Mouse (Mus musculus): ENCODE measurements around the gene Mrpl49. TPM values are rescaled to one million over a fixed set of nuclear protein-coding genes. Genes with fewer than 3 reads are reported as not detected.

Mrpl49 gene
- total RNA-seq, 2 experiments from 2014 or later = 38.4 to 53.5 TPM

DNA sequence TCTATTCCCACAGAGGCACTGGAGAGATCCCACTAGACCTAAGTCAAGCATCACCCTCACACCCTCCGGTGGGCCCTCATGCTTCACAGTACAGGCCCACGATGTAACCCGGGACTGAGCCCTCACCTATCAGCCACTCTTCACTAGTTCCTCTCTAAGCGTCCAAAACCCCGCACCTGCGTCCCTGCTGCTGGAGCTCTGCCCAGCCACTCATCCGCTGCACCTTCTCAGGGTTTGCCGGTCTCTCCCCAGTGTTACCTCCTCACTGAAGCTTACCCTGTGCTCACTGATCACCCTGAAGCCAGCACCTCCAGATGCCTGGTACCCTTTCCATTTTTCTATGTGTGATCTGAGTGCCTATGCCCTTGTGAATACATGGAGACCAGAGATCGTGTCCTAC lies 15.3 kb downstream of the Mrpl49 start:
- ATAC-seq (replicated peaks; ENCODE audit: poor library complexity) = no peak

DNA sequence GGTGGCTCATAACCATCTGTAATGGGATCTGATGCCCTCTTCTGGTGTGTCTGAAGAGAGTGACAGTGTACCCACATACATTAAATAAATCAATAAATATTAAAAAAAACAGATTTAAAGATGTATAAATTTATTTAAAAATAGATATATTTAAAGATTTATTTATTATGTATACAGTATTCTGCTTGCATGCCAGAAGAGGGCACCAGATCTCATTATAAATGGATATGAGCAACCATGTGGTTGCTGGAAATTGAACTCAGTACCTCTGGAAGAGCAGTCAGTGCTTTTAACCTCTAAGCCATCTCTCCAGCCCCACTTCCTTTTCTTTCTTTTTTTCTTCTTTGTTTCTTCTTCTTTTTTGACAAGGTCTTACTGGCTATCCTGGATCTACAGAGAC lies 17.6 kb downstream of the Mrpl49 start:
- ATAC-seq (replicated peaks; ENCODE audit: poor library complexity) = no peak

DNA sequence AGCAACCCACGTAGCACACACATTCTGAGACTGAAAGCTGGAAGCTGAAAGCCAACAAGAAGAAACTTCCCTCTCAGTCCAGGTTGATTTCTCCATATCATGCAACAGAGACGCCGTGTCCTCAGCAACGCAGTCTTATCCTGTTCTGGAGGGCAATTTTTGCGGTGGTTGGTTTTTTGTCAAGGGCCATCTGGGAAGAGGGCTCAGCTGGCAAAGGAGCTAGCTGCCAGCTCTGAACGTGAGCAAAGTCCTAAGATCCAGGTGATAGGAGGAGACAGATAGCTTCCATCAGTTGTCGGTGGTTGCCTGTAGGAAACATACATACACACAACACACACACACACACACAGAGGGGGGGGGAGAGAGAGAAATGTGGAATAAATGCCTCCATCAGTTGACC lies 19.3 kb downstream of the Mrpl49 start:
- ATAC-seq (replicated peaks; ENCODE audit: poor library complexity) = no peak

DNA sequence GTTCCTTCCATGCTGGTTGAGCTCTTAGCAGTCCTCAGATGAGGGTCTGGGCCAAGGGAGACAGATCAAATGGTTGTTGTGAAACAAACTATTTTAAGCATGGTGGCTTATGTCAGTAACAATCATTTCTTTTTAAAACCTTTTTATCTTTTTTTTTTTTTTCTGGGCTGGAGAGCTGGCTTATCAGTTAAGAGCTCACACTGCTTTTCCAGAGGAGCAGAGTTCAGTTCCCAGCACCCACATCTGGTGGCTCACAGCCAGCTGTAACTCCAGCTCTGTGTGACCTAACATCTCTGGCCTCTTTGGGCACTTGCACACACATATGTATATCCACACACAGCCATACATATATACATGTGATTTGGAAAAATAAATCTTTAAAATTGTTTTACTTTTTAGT lies 19.9 kb downstream of the Mrpl49 start:
- no peak for ATAC-seq (replicated peaks; ENCODE audit: poor library complexity)

DNA sequence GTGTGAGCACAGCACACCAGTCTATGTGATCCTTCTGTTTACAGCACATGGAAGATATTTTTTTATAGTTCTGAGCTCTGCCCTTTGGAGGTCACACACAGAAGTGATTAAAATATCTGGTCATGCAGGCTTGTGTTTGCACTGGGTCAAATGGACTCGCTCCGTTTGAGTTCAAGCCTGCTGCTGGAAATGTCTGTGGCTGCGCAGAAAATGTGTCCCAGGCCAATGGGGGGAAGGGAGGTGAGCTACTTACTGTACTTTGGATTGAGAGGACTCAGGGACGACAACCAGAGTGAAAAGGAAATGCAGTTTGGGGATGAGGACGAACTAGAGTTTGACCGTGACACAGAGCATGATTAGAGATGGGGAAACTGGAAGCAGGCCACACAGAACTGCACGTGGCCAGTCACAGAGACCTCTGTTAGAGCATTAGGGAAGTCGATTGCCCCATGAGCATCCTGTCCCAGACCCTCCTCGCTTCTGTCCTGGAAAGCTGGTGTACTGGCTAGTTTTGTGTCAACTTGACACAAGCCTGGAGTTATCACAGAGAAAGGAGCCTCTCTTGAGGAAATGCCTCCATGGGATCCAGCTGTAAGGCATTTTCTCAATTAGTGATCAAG lies 21.5 kb downstream of the Mrpl49 start:
- peak; percentile 52; the same call in 1 of the 2 replicates for ATAC-seq (replicated peaks; ENCODE audit: poor library complexity)

DNA sequence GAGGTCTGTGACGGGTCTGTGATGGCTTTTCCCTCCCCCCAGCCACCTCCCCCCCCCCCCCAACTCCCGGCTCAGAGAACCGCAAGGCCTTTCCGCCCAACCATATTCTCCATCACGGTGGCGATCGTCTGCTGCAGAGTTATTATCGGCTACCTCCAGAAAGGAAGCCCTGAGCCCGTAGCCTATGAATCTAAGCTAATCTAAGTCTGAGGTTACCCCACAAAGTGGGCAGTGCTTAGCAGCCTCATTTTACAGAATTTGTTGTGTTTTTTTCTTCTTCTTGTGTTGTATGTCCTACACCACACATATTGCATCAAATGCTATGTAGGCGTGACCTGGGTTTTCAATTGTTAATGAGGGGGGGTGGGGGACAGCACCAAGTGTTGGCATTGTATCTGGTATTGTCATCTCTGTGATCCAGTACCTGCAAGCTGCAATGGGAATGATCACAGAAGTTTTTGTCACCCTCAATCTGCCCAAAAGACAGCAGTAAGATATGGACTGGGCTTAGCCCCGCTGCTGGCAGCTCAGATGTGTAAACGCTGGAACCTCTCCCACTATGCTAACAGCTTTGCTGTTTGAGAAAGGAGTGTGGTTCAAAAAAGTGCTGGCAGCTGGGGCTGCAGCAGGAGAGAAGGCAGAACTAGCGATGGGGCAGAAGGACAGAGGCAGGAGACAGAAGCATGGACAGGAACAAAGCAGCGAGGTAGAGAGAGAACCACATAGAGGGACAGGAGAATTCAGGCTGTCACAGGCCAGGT lies 26.9 kb downstream of the Mrpl49 start:
- ATAC-seq (replicated peaks; ENCODE audit: poor library complexity) = peak; percentile 44; the same call in 1 of the 2 replicates

DNA sequence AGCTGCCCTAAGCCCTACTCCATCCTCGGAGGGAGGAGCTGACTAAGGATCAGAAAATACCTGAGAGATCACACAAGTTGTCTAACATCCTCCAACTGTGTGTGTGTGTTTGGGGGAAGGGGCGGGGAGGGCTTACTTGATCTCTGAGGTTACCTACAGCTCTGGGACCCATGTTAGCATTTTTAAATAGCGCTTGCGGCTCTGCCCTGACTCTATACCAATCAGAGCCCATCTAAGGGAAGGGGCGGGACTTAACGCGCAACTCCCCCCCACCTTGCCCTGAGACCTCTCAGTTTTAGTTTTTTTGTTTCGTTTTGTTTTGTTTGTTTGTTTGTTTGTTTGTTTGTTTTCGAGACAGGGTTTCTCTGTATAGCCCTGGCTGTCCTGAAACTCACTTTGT lies 28.2 kb downstream of the Mrpl49 start:
- ATAC-seq (replicated peaks; ENCODE audit: poor library complexity) = no peak

DNA sequence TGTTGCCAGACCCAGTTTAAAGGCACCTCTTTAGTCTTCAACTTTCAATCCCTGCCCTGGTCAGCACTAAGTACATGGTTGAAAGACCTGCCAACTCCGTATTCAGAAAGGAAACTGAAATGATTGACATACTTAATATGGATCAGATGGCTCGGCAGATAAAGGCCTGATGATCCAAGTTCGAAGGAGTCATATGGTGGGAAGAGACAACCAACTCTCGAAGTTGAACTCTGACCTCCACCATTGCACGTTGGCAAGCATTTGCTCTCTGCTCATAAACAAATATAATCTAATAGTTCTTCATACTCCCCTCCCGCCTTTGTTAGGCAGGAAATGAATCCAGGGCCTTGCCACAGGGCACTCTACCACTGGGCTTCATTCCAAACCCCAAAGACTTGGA lies 28.6 kb downstream of the Mrpl49 start:
- ATAC-seq (replicated peaks; ENCODE audit: poor library complexity) = no peak

DNA sequence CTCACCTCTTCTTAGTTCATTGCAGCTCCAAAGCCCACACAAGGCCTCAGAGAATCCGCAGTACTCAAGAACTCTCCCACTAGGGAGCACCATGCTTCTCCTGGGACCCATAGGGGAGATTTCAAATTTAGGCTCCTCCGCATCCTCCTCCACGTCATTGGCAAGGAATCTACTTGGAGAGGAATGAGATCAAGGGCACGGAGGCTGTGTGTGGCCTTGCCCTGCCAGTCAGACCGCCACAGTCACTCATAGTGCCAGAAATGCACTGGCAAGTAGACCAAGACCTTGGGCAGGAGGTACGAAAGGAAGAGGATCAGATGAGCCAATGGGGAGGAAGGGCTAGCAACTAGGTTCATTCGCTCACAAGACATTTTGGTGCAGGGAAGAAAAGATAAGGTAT lies 33.7 kb downstream of the Mrpl49 start:
- no peak for ATAC-seq (replicated peaks; ENCODE audit: poor library complexity)

DNA sequence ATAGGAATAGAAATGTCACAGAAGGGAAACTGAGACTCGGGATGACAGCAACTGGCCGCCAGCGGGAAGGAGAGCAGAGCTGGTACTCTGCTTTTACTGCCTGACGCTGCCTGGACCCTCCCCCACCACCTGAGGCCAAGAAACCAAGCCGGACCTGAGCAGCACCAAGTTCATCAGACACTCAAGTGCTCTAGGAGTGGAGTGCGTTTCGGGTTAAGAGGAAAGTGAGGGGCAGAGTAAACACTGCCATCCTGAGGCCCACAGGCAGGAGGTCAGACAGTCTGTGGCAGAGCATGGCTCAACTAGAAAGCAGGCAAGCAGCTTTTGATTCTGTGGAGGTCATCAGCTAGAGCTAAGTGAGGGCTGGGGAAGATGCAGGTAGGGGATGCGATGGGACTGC lies 34.5 kb downstream of the Mrpl49 start:
- ATAC-seq (replicated peaks; ENCODE audit: poor library complexity) = no peak

DNA sequence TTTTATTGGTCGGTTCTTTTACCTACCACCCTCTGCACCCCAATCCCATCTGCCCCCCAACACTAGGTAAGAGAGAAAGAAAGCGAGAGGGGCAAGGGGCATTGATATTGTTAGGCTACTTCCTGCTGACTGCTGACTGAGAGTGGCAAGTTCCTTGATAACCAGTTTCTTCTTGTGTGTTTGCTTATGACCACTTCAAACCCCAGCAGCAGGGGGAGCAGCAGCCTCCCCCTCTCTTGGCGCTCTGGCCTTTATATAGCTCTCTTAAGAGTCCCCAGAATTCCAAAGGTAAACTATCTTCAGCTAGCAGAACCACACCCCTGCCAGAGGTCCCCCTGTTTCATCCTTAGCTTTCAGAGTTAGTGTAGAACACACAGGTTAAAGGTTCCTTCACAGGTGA lies 37.3 kb downstream of the Mrpl49 start:
- no peak for ATAC-seq (replicated peaks; ENCODE audit: poor library complexity)

DNA sequence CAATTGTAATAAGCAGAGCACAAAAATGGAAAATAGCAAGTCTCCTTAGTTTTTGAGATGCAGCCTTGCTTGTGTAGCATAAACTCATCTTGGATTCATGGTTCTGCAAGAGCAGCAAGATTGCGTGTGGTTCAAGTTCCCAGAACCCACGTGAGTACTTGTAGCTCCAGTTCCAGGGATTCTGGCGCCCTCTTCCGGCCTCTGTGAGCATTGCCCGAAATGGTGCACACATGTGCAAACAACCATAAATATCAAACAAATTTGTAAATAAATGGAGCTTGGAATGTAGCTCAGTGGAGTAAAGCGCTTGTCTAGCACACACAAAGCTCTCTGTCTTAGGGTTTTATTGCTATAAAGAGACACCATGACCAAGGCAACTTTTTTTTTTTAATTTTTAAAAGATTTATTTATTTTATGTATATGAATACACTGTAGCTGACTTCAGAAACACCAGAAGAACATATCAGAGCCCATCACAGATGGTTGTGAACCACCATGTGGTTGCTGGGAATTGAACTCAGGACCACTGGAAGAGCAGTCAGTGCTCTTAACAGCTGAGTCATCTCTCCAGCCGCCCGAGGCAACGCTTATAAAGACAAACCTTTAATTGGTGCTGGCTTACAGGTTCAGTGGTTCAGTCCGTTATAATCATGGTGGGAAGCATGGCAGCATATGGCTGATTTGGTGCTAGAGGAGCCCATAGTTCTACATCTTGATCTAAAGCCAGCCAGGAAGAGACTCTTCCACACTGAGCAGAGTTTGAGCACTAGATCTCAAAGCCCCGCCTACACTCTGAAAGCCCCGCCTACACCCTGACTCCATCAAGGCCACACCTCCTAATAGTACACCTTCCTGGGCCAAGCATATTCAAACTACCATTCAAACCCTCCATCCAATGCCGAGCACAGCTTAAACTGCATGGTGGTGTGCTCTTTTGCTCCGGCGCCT lies 39.2 kb downstream of the Mrpl49 start:
- peak; percentile 59 for ATAC-seq (replicated peaks; ENCODE audit: poor library complexity)

DNA sequence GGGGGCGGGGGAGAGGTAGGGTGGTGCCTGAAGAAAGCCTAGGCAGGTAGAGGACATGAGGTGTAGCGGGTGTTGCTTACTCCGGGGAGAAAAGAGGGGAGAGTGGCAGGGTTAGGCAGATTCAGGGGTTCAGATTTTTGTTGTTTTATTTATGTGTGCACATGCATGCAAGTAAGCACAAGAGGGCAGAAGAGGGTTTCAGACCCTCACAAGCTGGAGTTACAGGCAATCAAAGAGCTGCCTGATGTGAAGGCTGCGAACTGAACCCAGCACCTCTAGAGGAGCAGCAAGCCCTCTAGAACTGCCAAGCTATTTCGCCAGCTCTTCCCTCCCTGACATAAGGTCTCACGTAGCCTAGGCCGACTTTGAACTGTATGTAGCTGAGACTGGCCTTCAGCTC lies 41.1 kb downstream of the Mrpl49 start:
- ATAC-seq (replicated peaks; ENCODE audit: poor library complexity) = no peak

DNA sequence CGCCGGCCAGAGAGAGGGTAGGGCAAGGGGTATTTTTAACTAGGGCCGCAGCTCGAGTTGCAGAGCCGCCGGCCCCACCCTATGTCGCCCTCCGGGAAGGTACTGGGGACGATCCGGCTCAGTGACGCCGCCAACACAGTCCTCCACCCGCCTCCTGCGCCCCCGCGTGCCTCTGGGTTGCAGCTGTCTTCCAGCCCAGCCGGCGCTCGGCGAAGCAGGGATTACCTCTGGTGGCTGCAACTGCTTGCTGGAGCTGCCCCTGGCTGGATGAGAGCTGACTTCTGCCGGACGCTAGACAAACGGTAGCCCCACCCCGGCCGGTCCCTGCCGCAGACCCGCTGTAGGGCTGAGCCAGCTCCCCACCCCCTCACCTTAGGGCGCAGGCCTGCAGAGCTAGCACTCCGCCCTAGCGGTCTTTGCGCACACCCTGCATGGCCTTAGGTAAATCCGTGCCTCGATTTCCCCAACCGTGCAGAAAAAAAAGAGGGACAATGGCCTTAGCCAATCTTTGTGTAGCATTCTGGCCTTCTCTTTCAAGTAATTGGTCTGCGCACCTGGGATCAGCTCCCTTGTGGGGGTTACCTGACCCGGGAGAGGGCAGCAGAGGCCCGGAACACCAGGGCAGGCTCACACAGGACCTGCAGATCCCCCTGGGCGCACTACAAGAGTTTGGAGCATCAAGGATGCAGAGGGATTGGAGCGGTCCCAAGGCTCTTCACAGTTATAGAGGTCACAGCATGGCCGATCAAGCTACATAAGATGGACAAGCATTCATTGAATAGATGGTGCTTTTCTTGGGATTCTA lies 41.9 kb downstream of the Mrpl49 start, which contains the start of gene Capn1:
TSS of gene Capn1 (minus strand) at position 387 of the 805 bp plus-strand sequence.
- peak; percentile 66 for ATAC-seq (replicated peaks; ENCODE audit: poor library complexity)

DNA sequence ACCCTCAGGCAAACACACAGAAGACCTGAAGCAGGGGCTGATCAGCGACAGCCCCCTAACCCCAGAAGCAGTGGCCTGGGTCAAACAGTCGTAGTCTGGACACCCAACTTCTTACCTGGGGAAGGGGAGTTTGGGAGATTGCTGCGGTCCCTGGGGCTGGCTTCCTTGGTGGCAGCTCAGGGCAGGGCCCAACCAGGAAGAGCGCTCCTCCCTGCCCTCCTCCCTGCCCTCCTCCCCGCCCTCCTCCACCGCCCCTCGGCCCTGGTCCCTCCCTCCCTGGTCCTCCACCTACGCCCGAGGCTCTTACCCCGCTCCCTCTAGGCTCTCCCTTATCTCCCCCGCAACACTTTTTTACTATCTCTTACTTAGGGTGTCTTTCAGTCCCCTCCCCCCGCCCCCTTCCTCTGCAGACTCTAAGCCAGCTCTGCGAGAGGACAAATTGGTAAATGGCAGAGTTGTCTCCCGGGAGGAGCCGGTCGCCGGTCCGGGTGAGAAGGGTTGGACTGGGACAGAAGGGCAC lies 42.5 kb downstream of the Mrpl49 start:
- ATAC-seq (replicated peaks; ENCODE audit: poor library complexity) = peak; percentile 79

DNA sequence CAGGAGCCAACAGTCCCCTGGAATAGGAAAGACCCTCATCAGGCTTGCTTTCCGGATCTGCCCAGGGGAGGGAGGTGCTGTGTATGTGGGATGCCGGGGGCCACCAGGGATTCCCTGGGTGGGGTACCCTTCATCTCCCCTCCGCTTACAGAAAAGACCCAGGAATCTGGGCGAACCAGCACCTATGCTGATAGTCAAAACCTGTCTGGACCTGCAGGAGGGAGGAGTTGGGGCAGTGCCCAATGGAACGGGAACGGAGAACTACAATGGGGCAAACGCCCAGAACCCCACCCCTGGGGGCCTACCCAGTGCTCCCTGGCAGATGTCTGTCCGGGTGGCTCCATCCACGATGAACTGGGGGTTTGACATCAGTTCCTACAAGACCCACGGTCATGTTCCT lies 43.9 kb downstream of the Mrpl49 start:
- no peak for ATAC-seq (replicated peaks; ENCODE audit: poor library complexity)

DNA sequence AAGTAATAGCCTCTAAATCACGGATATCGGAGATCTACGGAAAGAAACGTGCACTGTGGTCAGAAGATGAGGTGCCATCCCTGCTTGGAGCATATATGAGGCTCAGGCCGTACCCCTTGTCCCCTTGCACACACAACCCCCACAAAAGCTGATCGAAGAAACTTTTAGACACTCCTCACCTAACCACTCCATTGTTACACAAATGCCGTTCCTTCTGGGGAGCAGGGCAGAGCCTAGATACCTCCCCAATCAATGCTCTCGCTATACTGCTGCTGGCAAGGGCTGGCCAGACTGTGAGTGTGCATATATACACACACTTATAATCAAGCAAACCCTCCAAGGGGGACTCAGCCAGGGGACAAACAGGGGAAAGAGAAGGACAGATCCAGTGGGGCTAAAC lies 48.4 kb downstream of the Mrpl49 start:
- no peak for ATAC-seq (replicated peaks; ENCODE audit: poor library complexity)

DNA sequence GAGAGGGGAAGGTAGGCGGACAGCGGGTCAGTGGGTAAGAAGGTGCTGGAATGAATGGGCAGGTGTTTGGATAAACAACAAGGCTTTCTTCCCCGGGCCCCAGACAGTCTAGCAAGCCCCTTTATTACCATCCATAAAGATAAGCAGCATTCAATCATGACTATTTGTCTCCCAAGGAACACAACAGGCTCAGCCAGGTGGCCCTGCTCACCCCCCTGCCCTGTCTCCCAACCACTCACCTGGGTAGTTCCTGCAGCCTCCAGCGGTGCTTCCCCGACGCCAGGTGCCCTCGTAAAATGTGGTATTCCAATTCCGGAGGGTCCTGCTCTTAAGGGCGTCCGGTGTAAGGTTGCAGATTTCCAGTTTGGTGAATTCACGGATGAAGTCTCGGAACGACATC lies 50.6 kb downstream of the Mrpl49 start:
- ATAC-seq (replicated peaks; ENCODE audit: poor library complexity) = no peak

DNA sequence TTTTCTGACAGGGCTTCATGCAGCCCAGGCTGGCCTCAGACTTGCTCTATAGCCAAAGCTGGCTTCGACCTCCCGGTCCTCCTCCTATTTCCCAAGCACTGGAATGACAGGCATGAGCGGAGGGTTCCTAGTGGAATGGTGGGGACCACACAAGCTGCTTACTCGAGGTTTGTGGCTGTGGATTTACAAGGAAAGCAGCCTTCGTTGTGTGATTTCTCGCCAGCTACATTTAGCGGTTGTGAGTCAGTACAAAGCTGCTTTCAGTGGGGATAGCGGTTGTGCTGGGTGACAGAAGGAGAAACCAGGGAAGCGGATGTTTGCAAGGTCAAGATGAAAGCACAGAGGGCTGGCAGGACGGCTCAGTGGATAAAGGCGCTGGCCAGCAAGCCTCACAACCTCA lies 52.0 kb downstream of the Mrpl49 start:
- no peak for ATAC-seq (replicated peaks; ENCODE audit: poor library complexity)
